8 mouse cellular contexts compared by ENCODE assay signal in the genomic region with DNA sequence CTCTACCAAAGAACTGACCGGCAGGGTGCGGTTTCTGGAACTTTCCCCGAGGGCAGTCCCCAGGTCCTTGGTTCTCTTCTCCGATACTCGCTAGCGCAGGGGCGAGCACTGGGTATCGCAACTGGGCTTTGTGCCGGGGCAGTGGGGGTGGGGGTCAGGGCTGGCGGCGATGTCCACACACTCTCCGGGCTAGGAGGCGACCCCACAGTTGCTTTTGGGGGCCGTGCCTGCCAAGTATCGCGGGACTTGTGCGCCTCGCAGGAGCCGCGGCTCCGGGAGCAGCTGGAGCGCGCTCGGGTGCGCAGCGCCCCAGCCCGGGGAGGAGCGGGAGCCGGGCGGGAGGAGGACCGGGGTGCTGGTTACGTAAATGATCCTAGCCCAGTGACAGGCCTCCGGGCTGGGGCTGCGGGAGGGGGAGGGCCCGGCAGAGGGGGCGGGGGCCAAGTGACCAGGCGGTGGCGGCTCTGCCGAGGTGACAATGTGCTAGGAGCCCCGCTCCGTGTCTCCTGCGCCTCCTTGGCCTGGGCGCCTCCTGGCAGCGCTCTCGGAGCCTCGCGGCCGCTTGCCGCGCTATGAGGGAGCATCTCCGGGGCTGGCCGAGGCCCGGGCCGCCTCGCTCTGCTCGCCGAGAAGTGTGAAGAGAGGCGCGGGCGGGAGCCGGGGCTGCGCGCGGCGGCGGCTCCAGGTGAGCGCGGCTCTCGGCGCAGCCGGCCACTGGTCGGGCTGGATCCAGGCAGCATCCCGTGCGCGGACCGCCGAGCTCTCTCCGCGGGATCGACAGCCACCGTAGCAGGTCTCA. TPM values are rescaled to one million over a fixed set of nuclear protein-coding genes. Genes with fewer than 3 reads are reported as not detected.
A peak's percentile ranks its signal among the peaks of the same experiment; 100 is the strongest.
DNase-seq lines count a peak whose midpoint lies in the region; ATAC-seq lines count a peak whose summit lies in the region.

Gene Galnt13, plus strand, starts transcription at position 381 of the 799 bp plus-strand sequence.

- peaks cover 24% of the 10 kb centered on the region for H3K4me1 ChIP-seq in hindbrain, embryonic 10.5 days (replicated peaks)
- peaks cover 5% of the 10 kb centered on the region for H3K4me1 ChIP-seq in midbrain, embryonic 12.5 days

- intact Hi-C loops in left cerebral cortex, postnatal 36 days (cut with DNase I) = no loop called here

- no peaks in the 10 kb centered on the region for H3K36me3 ChIP-seq in hindbrain, embryonic 10.5 days
- no peaks in the 10 kb centered on the region for H3K36me3 ChIP-seq in midbrain, embryonic 12.5 days

- DNase-seq in kidney, postnatal 4 days = peak; percentile 25 to 47
- DNase-seq in kidney, adult 18-20 months = no peak
- peak; percentile 71 for DNase-seq in embryo, embryonic 10 days (ENCODE audit: low spot score)
- DNase-seq in hindbrain, embryonic 10.5 days (ENCODE audit: low spot score) = peak; percentile 81
- peak; percentile 78 to 84 for DNase-seq in left cerebral cortex, postnatal 36 days (ENCODE audit: low spot score in 2 of 2)
- DNase-seq in testis, postnatal 10 days (ENCODE audit: low spot score) = peak; percentile 56
- no peak for DNase-seq in thymus, postnatal 25 days

- peaks cover 32% of the 10 kb centered on the region for H3K27me3 ChIP-seq in hindbrain, embryonic 10.5 days (ENCODE audit: insufficient read depth, poor library complexity, severe bottlenecking)
- peaks cover 31% of the 10 kb centered on the region for H3K27me3 ChIP-seq in midbrain, embryonic 12.5 days

- H3K9me3 ChIP-seq in hindbrain, embryonic 10.5 days = no peaks in the 10 kb centered on the region
- no peaks in the 10 kb centered on the region for H3K9me3 ChIP-seq in midbrain, embryonic 12.5 days

- H3K4me3 ChIP-seq in hindbrain, embryonic 10.5 days = peak within 1 kb of the TSS; percentile 68
- peak within 1 kb of the TSS; percentile 61 for H3K4me3 ChIP-seq in midbrain, embryonic 12.5 days

- peak within 1 kb of the TSS; percentile 59 for H3K9ac ChIP-seq in midbrain, embryonic 12.5 days (replicated peaks)

- peak within 1 kb of the TSS; percentile 97 for H3K4me2 ChIP-seq in midbrain, embryonic 12.5 days (replicated peaks)

- peak within 1 kb of the TSS; percentile 84 for H3K27ac ChIP-seq in hindbrain, embryonic 10.5 days
- H3K27ac ChIP-seq in midbrain, embryonic 12.5 days (replicated peaks) = peak within 1 kb of the TSS; percentile 67

- under 1% methylated on average over 79 of the region's 81 CpGs for WGBS in hindbrain, embryonic 10.5 days
- under 1% methylated on average over 80 of the region's 81 CpGs for WGBS in midbrain, embryonic 12.5 days

- peak; percentile 93 for ATAC-seq in midbrain, embryonic 12.5 days (ENCODE audit: low FRiP score, low read depth)

RNA-seq across cellular contexts. Expression of gene Galnt13, which starts in this region (rescaled TPM):
- polyA plus RNA-seq in hindbrain, embryonic 10.5 days (2016; fragmentation: Nextera tagmentation; extraction: Ambion mirVana) = 2.8 and 3.6 TPM in 2 replicates
- total RNA-seq in left cerebral cortex, postnatal 36 days (2021) = 10 to 100 TPM; 39.0 to 42.6 TPM
- polyA plus RNA-seq in midbrain, embryonic 12.5 days (2016; fragmentation: Nextera tagmentation; extraction: Ambion mirVana) = 2.8 and 3.8 TPM in 2 replicates

Comparison
In these comparisons a context has a peak if more than half of its experiments do, and no peak if none do; other contexts are left out.
1. DNase-seq: peak in kidney, postnatal 4 days (2 of 2), embryo, embryonic 10 days (single experiment), hindbrain, embryonic 10.5 days (single experiment), left cerebral cortex, postnatal 36 days (2 of 2) and testis, postnatal 10 days (single experiment); none in kidney, adult 18-20 months (single experiment) and thymus, postnatal 25 days (single experiment).